Mouse (Mus musculus) cerebellum, adult (tissue): Measurements from ENCODE around the gene Cdkn2aip.

Experiments used
- ATAC-seq: cut with Nextera tagmentation; 2 replicates; pipeline ENCODE4 v1.9.2; 2017; ENCODE audit warnings: mild to moderate bottlenecking, moderate library complexity, mixed read lengths; ENCODE audit not compliant: insufficient number of reproducible peaks, low FRiP score, low TSS enrichment

Cdkn2aip gene

GRCm38 (mm10) chr8:47662716-47663115 is 51.0 kb downstream of the Cdkn2aip start:
- no peak for ATAC-seq

- ATAC-seq = no peak
Observed at GRCm38 (mm10) chr8:47660394-47660793, 53.3 kb downstream of the Cdkn2aip start.

GRCm38 (mm10) chr8:47659463-47659862 is 54.3 kb downstream of the Cdkn2aip start:
- no peak for ATAC-seq
